Mouse (Mus musculus) neural tube, embryonic 15.5 days (tissue): ENCODE measurements around the gene Ak3. TPM values are rescaled to one million over a fixed set of nuclear protein-coding genes. Genes with fewer than 3 reads are reported as not detected.

ENCODE experiments used
- ATAC-seq: fragments of 200-750 bp; cut with Nextera tagmentation; 2 replicates; pipeline ENCODE4 v1.8.0; 2017; ENCODE audit warnings: mild to moderate bottlenecking, moderate TSS enrichment, moderate library complexity; ENCODE audit not compliant: low FRiP score
- H3K27ac ChIP-seq: fragments of 300-500 bp; sonication (generic); replicated peaks from 2 replicates; pipeline ENCODE4 v1.5.1; 2015; ENCODE audit warnings: mild to moderate bottlenecking, inconsistent platforms
- H3K27me3 ChIP-seq: fragments of 300-500 bp; sonication (generic); replicated peaks from 2 replicates; pipeline ENCODE4 v1.6.1; 2015; ENCODE audit warnings: inconsistent platforms
- H3K36me3 ChIP-seq: fragments of 300-500 bp; sonication (generic); 2 replicates; pipeline ENCODE4 v1.6.1; 2015; ENCODE audit warnings: inconsistent platforms
- H3K4me1 ChIP-seq: fragments of 300-500 bp; sonication (generic); 2 replicates; pipeline ENCODE4 v1.6.1; 2015; ENCODE audit warnings: inconsistent platforms
- H3K4me2 ChIP-seq: fragments of 300-500 bp; sonication (generic); 2 replicates; pipeline ENCODE4 v1.6.1; 2015; ENCODE audit warnings: inconsistent platforms, mild to moderate bottlenecking, moderate library complexity
- H3K4me3 ChIP-seq: fragments of 300-500 bp; sonication (generic); replicated peaks from 2 replicates; pipeline ENCODE4 v1.5.1; 2015; ENCODE audit warnings: mild to moderate bottlenecking, inconsistent platforms
- H3K9ac ChIP-seq: fragments of 300-500 bp; sonication (generic); replicated peaks from 2 replicates; pipeline ENCODE4 v1.6.1; 2015; ENCODE audit warnings: mild to moderate bottlenecking, inconsistent platforms
- H3K9me3 ChIP-seq: fragments of 300-500 bp; sonication (generic); replicated peaks from 2 replicates; pipeline ENCODE4 v1.6.1; 2016; ENCODE audit warnings: inconsistent platforms
- WGBS: fragments of 180-500 bp; shearing (Covaris S2); methylation state at CpG from one replicate; pipeline ENCODE4 v1.1.7; 2015; ENCODE audit warnings: mixed read lengths; 5-methylcytosine and 5-hydroxymethylcytosine counted together
- polyA plus RNA-seq: library from polyadenylated mRNA; unstranded; fragments of >200 nt; fragmentation: Nextera tagmentation; extraction: Ambion mirVana; gene quantifications from 2 replicates; pipeline ENCODE4 v1.2.1, GENCODE M21; 2015

The Ak3 gene
- polyA plus RNA-seq, 1 experiment from 2014 or later, result 66.1 TPM

DNA sequence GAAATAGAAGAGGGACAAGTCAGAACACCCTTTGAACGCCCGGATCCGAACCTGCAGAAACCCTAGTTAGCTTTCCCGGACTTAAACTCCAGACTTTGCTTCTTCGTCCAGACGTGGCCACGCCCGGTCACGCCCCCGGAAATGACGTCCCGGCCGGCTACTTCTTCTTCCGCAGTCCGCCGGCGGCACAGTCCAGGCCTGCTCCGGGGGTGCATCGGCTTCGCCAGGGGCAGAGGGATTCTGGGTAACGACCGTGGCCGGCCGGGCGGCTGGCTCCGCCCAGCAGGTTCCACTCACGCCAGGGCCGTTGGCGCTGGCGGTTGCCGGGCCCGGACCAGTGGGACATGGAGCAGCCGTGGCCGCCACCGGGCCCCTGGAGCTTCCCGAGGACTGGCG, 57.6 kb downstream of the Ak3 start, which contains the start of gene Cdc37l1:
Gene Cdc37l1 (plus strand): TSS at position 159 of the 396 bp plus-strand sequence.
- Histone ChIP-seq H3K4me2 (peak within 1 kb of the TSS; percentile 77), H3K36me3 (peaks cover 16% of the 10 kb centered on the region; the same call in 1 of the 2 replicates), H3K9ac (peak within 1 kb of the TSS; percentile 86), H3K27ac (peak within 1 kb of the TSS; percentile 87), H3K4me3 (peak within 1 kb of the TSS; percentile 86), H3K4me1 (peaks cover 26% of the 10 kb centered on the region), H3K27me3 (no peaks in the 10 kb centered on the region), H3K9me3 (no peaks in the 10 kb centered on the region)
- under 1% methylated on average over 37 of the region's 37 CpGs for WGBS
- peak; percentile 96 for ATAC-seq

DNA sequence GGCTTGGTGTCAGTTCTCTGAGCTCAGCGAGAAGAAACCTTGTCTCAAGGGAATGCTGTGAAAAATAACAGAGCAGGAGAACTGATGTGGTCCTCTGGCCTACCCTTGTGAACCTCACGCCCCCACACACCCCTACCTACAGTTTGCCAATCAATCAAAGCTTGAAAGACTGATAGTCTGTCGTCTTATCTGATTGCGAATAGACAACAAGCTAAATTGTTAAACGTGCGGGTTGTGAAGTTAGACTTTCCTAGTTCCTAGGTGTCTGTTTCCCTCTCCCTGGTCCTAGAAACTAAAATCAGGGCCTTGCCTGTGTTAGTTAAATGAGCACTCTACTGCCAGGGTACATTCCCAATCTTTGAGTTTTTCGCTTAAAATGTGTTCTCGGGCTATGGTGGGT, 58.2 kb downstream of the Ak3 start:
- no peaks in the 10 kb centered on the region for H3K9me3 ChIP-seq
- no peaks in the 10 kb centered on the region for H3K27me3 ChIP-seq
- H3K36me3 ChIP-seq, result peaks cover 9% of the 10 kb centered on the region; the same call in 1 of the 2 replicates
- peak overlapping the region; percentile 77 for H3K4me2 ChIP-seq
- WGBS, result 73% methylated on average over 8 of the region's 8 CpGs
- peak overlapping the region; percentile 86 for H3K9ac ChIP-seq
- no peak overlapping the region for H3K27ac ChIP-seq
- ATAC-seq, result no peak
- peak overlapping the region; percentile 86 for H3K4me3 ChIP-seq
- H3K4me1 ChIP-seq, result peaks cover 21% of the 10 kb centered on the region

DNA sequence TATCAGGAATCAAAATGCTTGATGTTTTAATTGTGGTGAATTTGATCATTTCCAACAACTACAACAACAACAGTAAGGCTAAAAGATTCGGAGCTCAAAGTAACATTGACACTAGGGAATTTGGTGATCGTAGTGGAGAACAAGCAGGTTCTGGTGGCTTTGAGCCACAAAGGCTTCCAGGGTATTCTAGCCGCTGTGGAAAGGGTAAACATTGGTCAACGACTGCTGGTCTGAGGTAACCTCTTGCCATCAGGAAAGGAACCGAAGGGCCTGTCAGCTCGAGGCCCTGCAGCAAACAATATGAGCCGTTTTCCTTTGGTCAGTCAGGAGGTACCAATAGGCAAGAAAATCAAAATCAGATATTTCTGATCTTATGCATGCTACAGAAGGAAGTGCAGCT, 65.1 kb downstream of the Ak3 start:
- 87% methylated on average over 7 of the region's 7 CpGs for WGBS
- H3K4me3 ChIP-seq, result no peak overlapping the region
- H3K9ac ChIP-seq, result no peak overlapping the region
- no peak for ATAC-seq
- no peak overlapping the region for H3K4me2 ChIP-seq
- no peaks in the 10 kb centered on the region for H3K4me1 ChIP-seq
- H3K27ac ChIP-seq, result no peak overlapping the region
- H3K9me3 ChIP-seq, result no peaks in the 10 kb centered on the region
- no peaks in the 10 kb centered on the region for H3K36me3 ChIP-seq
- H3K27me3 ChIP-seq, result no peaks in the 10 kb centered on the region

DNA sequence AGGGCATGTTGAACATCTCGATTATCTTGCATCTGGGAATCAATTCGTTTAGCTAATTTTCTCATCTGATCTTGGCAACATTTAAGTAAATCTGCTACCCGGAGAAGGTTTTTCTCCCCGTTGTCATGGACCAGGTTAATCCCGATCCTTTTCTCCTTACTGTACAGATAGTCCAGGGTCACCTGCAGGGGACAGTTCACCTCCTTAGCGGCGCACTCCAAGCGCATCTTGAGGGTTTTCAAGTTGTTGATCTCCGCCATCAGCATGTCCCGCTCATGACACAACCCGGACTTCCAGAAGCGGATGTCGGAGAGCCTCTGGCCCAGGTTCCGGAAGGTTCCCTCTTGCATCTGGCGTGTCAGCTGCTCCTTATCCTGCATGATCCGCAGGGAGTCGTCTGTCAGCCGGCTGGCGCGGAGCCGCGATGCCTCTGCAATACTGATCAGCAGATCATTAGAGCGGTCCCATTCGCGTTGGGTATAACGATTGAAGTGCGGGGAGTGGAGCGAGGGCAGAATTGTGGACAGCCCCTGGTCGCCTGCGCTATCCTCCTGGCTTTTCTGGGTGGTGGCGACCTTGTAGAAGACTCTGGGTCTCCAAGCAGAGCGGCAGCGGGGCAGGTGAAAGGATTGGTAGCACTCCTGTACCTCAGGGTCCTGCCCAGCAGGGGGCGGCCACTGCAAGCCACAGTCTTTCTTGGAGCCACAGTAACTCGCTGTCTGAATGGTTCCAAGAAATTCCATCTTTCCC, 72.7 kb downstream of the Ak3 start:
- Histone ChIP-seq H3K9me3 (no peaks in the 10 kb centered on the region), H3K27me3 (no peaks in the 10 kb centered on the region), H3K9ac (peak overlapping the region; percentile 54), H3K4me3 (peak overlapping the region; percentile 45), H3K36me3 (no peaks in the 10 kb centered on the region), H3K4me2 (peak overlapping the region; percentile 76), H3K4me1 (peaks cover 8% of the 10 kb centered on the region; the same call in 1 of the 2 replicates), H3K27ac (no peak overlapping the region; the same call in 1 of the 2 replicates)
- WGBS, result 16% methylated on average over 35 of the region's 35 CpGs
- ATAC-seq, result peak; percentile 87

Other genes with a start within 250 kb of the Ak3 start
- gene Slc1a1, start 212.9 kb downstream of the Ak3 start, polyA plus RNA-seq, result 49.5 and 57.3 TPM in 2 replicates
- gene Plpp6, start 84.0 kb downstream of the Ak3 start, polyA plus RNA-seq, result 12.0 and 12.6 TPM in 2 replicates
- 0.78 and 0.96 TPM in 2 replicates for gene 4430402I18Rik, start 80.2 kb downstream of the Ak3 start, polyA plus RNA-seq
- gene Cdc37l1, start 57.6 kb downstream of the Ak3 start, polyA plus RNA-seq, result 44.0 and 46.7 TPM in 2 replicates
- 41.0 and 49.0 TPM in 2 replicates for gene Rcl1, start 53.4 kb upstream of the Ak3 start, polyA plus RNA-seq
- gene Jak2, start 203.9 kb upstream of the Ak3 start, polyA plus RNA-seq, result 10.9 and 11.9 TPM in 2 replicates